Mouse (Mus musculus): Measurements from ENCODE around the gene Gm3336.

DNA sequence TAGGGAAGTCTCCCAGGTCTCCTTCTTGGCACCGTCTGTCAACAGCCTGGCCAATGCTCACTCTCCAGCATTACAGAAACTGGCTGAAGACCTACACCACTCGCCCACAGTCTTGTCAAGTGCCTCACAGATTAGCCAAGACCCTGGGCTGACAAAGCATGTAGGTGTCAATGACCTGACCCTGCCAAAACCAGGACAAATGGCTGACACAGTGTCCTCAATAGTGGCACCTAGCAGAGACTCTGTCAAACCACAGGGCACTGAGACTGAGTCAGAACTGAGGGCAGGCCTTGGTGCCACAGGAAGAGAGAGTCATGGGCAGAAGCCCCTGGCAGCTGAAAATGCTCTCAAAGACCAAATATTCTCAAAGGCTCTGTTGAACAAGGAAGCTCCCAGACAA lies 3.3 kb upstream of the Gm3336 start:
- no peak for TF ChIP-seq CTCF (IDR thresholded peaks at IDR 0.05; ENCODE audit: low read depth, low read length)
- no peak for TF ChIP-seq POLR2A (IDR thresholded peaks at IDR 0.05; ENCODE audit: borderline replicate concordance, low read depth, low read length)
